Mouse (Mus musculus): Measurements from ENCODE around the gene Krt80. TPM values are rescaled to one million over a fixed set of nuclear protein-coding genes. Genes with fewer than 3 reads are reported as not detected.
A peak's percentile ranks its signal among the peaks of the same experiment; 100 is the strongest.

Krt80 gene
- polyA plus RNA-seq, 1 experiment from 2014 or later, result not detected

DNA sequence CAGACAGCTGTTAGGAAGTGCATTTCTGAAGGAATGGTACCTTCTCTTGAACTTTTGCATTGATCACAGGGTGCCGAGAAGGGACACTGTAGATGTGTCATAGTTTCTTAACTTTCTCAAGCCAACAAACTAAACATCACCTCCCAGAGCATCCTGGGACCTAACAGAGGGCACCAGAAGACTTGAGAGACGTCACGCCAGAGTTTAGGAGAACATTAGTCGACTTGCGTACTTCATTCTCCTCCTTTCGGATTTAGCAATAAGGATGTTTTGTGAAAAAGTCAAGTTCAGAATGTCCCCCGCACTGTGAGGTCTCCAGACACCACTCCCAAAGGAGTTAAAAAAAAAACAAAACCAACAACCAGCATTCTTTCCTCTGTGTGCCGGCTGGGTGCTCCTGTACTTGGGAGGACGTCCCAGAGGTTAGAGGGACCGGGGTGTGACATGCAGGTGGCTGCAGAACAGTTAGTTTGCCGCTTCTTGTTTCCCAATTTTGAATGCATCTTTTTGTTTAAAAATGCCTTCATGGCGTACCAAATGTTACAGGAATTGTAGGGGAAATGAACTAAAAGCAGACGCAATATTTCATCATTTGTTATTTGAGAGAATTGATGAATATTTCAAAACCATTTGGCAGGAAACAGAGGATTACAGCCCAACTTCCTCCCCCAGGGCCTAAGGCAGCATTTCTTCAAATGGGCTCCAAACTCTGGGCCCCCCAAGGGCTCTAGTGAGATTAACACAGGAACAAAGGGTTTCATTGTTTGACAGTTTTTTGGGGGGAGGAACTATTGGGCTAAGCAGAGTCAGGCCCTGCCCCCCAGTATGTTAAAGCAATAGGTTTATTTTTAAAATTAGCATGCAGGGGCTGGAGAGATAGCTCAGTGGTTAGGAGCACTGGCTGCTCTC is 61.3 kb downstream of the Krt80 start:
- no peaks in the 10 kb centered on the region for H3K36me3 ChIP-seq (replicated peaks; ENCODE audit: control insufficient read depth, insufficient read depth, low read depth, low read length)
- no peak overlapping the region for H3K27ac ChIP-seq (replicated peaks; ENCODE audit: low read depth, low read length)
- H3K9ac ChIP-seq (replicated peaks; ENCODE audit: low read length), result no peak overlapping the region
- ATAC-seq (replicated peaks; ENCODE audit: insufficient number of reproducible peaks, low FRiP score, low TSS enrichment, low read depth) (no peak), DNase-seq (ENCODE audit: low spot score) (peak; percentile 27)
- no peak overlapping the region for H3K4me3 ChIP-seq (ENCODE audit: low read depth, low read length)
- 50% methylated on average over 13 of the region's 13 CpGs for WGBS
- H3K9me3 ChIP-seq (replicated peaks; ENCODE audit: control insufficient read depth, low read length), result no peaks in the 10 kb centered on the region
- no peak overlapping the region for H3K4me2 ChIP-seq (ENCODE audit: low read depth, low read length)
- H3K4me1 ChIP-seq (ENCODE audit: control insufficient read depth, insufficient read depth, low read length), result no peaks in the 10 kb centered on the region
- H3K27me3 ChIP-seq (ENCODE audit: control insufficient read depth, insufficient read depth, low read length), result no peaks in the 10 kb centered on the region

- Histone ChIP-seq H3K27me3 (ENCODE audit: control insufficient read depth, insufficient read depth, low read length) (no peaks in the 10 kb centered on the region), H3K4me1 (ENCODE audit: control insufficient read depth, insufficient read depth, low read length) (no peaks in the 10 kb centered on the region), H3K4me2 (ENCODE audit: low read depth, low read length) (no peak overlapping the region), H3K27ac (replicated peaks; ENCODE audit: low read depth, low read length) (no peak overlapping the region), H3K9me3 (replicated peaks; ENCODE audit: control insufficient read depth, low read length) (no peaks in the 10 kb centered on the region), H3K36me3 (replicated peaks; ENCODE audit: control insufficient read depth, insufficient read depth, low read depth, low read length) (no peaks in the 10 kb centered on the region), H3K9ac (replicated peaks; ENCODE audit: low read length) (no peak overlapping the region), H3K4me3 (ENCODE audit: low read depth, low read length) (no peak overlapping the region)
- DNase-seq (ENCODE audit: low spot score), result no peak
- WGBS, result 92% methylated on average over 4 of the region's 4 CpGs
- no peak for ATAC-seq (replicated peaks; ENCODE audit: insufficient number of reproducible peaks, low FRiP score, low TSS enrichment, low read depth)
Measured at GRCm38 (mm10) chr15:101306459-101306858, 63.5 kb downstream of the Krt80 start.

DNA sequence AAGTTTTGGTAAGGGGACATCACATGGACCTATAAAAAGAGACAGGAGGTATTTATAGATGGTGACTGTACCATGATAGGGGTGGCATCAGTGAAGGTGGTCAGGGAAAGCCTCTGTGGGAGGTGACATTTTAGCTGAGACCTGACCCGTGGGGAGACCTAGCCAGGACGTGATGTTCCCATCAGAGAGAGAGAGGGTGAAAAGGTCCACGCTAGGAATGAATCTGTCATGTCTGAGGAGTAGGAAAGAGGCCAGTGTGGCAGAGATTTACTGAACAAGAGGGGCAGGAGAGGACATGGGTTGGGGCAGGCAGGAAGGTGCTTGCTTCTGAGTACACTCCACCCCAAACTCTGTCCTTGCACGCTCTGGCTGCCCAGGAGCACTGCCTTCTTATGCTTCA is 66.1 kb downstream of the Krt80 start:
- Histone ChIP-seq H3K4me3 (ENCODE audit: low read depth, low read length) (no peak overlapping the region), H3K4me2 (ENCODE audit: low read depth, low read length) (no peak overlapping the region), H3K27ac (replicated peaks; ENCODE audit: low read depth, low read length) (no peak overlapping the region), H3K36me3 (replicated peaks; ENCODE audit: control insufficient read depth, insufficient read depth, low read depth, low read length) (no peaks in the 10 kb centered on the region), H3K27me3 (ENCODE audit: control insufficient read depth, insufficient read depth, low read length) (no peaks in the 10 kb centered on the region), H3K9me3 (replicated peaks; ENCODE audit: control insufficient read depth, low read length) (no peaks in the 10 kb centered on the region), H3K9ac (replicated peaks; ENCODE audit: low read length) (no peak overlapping the region), H3K4me1 (ENCODE audit: control insufficient read depth, insufficient read depth, low read length) (no peaks in the 10 kb centered on the region)
- no peak for DNase-seq (ENCODE audit: low spot score)
- ATAC-seq (replicated peaks; ENCODE audit: insufficient number of reproducible peaks, low FRiP score, low TSS enrichment, low read depth), result no peak
- 78% methylated on average over 4 of the region's 4 CpGs for whole genome bisulfite sequencing

DNA sequence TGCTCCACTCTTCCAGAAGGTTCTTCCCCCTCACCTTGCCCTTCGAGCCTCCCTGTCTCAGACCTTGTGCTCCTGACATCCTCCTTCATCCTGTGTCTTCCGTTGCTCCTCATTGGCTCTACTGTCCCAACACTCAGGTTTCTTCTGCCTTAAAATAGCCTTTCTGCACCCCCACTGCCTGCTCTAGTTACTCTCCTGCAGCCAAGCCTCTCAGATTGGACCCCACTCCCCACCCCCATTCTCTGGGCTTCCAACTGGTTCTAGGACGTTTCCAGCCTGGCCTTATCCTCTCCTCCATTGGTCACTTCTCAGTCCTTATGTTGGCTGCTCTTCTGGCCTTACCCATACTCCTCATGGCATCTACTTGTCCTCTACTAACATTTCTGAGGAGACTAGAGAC is 67.8 kb downstream of the Krt80 start:
- DNase-seq (ENCODE audit: low spot score) (no peak), ATAC-seq (replicated peaks; ENCODE audit: insufficient number of reproducible peaks, low FRiP score, low TSS enrichment, low read depth) (no peak)
- no peak overlapping the region for H3K4me3 ChIP-seq (ENCODE audit: low read depth, low read length)
- no peak overlapping the region for H3K4me2 ChIP-seq (ENCODE audit: low read depth, low read length)
- H3K9me3 ChIP-seq (replicated peaks; ENCODE audit: control insufficient read depth, low read length), result no peaks in the 10 kb centered on the region
- 78% methylated on average over 3 of the region's 3 CpGs for WGBS
- no peaks in the 10 kb centered on the region for H3K36me3 ChIP-seq (replicated peaks; ENCODE audit: control insufficient read depth, insufficient read depth, low read depth, low read length)
- H3K4me1 ChIP-seq (ENCODE audit: control insufficient read depth, insufficient read depth, low read length), result no peaks in the 10 kb centered on the region
- no peak overlapping the region for H3K27ac ChIP-seq (replicated peaks; ENCODE audit: low read depth, low read length)
- no peak overlapping the region for H3K9ac ChIP-seq (replicated peaks; ENCODE audit: low read length)
- H3K27me3 ChIP-seq (ENCODE audit: control insufficient read depth, insufficient read depth, low read length), result no peaks in the 10 kb centered on the region

- Histone ChIP-seq H3K9ac (replicated peaks; ENCODE audit: low read length) (no peak overlapping the region), H3K36me3 (replicated peaks; ENCODE audit: control insufficient read depth, insufficient read depth, low read depth, low read length) (no peaks in the 10 kb centered on the region), H3K4me1 (ENCODE audit: control insufficient read depth, insufficient read depth, low read length) (no peaks in the 10 kb centered on the region), H3K4me3 (ENCODE audit: low read depth, low read length) (no peak overlapping the region), H3K27ac (replicated peaks; ENCODE audit: low read depth, low read length) (no peak overlapping the region), H3K27me3 (ENCODE audit: control insufficient read depth, insufficient read depth, low read length) (no peaks in the 10 kb centered on the region), H3K9me3 (replicated peaks; ENCODE audit: control insufficient read depth, low read length) (no peaks in the 10 kb centered on the region), H3K4me2 (ENCODE audit: low read depth, low read length) (no peak overlapping the region)
- WGBS, result 76% methylated on average over 6 of the region's 6 CpGs
- DNase-seq (ENCODE audit: low spot score), result no peak
- ATAC-seq (replicated peaks; ENCODE audit: insufficient number of reproducible peaks, low FRiP score, low TSS enrichment, low read depth), result no peak
Measured at GRCm38 (mm10) chr15:101300128-101300527, 69.8 kb downstream of the Krt80 start.

GRCm38 (mm10) chr15:101299480-101299960 is 70.4 kb downstream of the Krt80 start:
- Histone ChIP-seq H3K4me3 (ENCODE audit: low read depth, low read length) (no peak overlapping the region), H3K4me1 (ENCODE audit: control insufficient read depth, insufficient read depth, low read length) (no peaks in the 10 kb centered on the region), H3K9ac (replicated peaks; ENCODE audit: low read length) (no peak overlapping the region), H3K9me3 (replicated peaks; ENCODE audit: control insufficient read depth, low read length) (no peaks in the 10 kb centered on the region), H3K4me2 (ENCODE audit: low read depth, low read length) (no peak overlapping the region), H3K27ac (replicated peaks; ENCODE audit: low read depth, low read length) (no peak overlapping the region), H3K36me3 (replicated peaks; ENCODE audit: control insufficient read depth, insufficient read depth, low read depth, low read length) (no peaks in the 10 kb centered on the region), H3K27me3 (ENCODE audit: control insufficient read depth, insufficient read depth, low read length) (no peaks in the 10 kb centered on the region)
- DNase-seq (ENCODE audit: low spot score), result no peak
- no peak for ATAC-seq (replicated peaks; ENCODE audit: insufficient number of reproducible peaks, low FRiP score, low TSS enrichment, low read depth)
- 82% methylated on average over 14 of the region's 14 CpGs for WGBS

- Histone ChIP-seq H3K4me3 (ENCODE audit: low read depth, low read length) (no peak overlapping the region), H3K27ac (replicated peaks; ENCODE audit: low read depth, low read length) (no peak overlapping the region), H3K4me2 (ENCODE audit: low read depth, low read length) (peak overlapping the region; percentile 3; the same call in 1 of the 2 replicates)
Measured at GRCm38 (mm10) chr15:101298550-101298949, 71.4 kb downstream of the Krt80 start.

GRCm38 (mm10) chr15:101297988-101298387 is 72.0 kb downstream of the Krt80 start:
- 37% methylated on average over 7 of the region's 7 CpGs for WGBS
- Histone ChIP-seq H3K9ac (replicated peaks; ENCODE audit: low read length) (no peak overlapping the region; the same call in 1 of the 2 replicates), H3K27ac (replicated peaks; ENCODE audit: low read depth, low read length) (no peak overlapping the region), H3K9me3 (replicated peaks; ENCODE audit: control insufficient read depth, low read length) (no peaks in the 10 kb centered on the region), H3K36me3 (replicated peaks; ENCODE audit: control insufficient read depth, insufficient read depth, low read depth, low read length) (no peaks in the 10 kb centered on the region), H3K4me2 (ENCODE audit: low read depth, low read length) (no peak overlapping the region; the same call in 1 of the 2 replicates), H3K4me1 (ENCODE audit: control insufficient read depth, insufficient read depth, low read length) (no peaks in the 10 kb centered on the region), H3K27me3 (ENCODE audit: control insufficient read depth, insufficient read depth, low read length) (no peaks in the 10 kb centered on the region), H3K4me3 (ENCODE audit: low read depth, low read length) (no peak overlapping the region)
- no peak for DNase-seq (ENCODE audit: low spot score)
- ATAC-seq (replicated peaks; ENCODE audit: insufficient number of reproducible peaks, low FRiP score, low TSS enrichment, low read depth), result no peak

More at GRCm38 (mm10) chr15:101298550-101298949, 71.4 kb downstream of the Krt80 start:
- WGBS, result 12% methylated on average over 7 of the region's 7 CpGs
- ATAC-seq (replicated peaks; ENCODE audit: insufficient number of reproducible peaks, low FRiP score, low TSS enrichment, low read depth) (no peak), DNase-seq (ENCODE audit: low spot score) (peak; percentile 73)
- H3K9ac ChIP-seq (replicated peaks; ENCODE audit: low read length), result peak overlapping the region; percentile 39; the same call in 1 of the 2 replicates
- H3K36me3 ChIP-seq (replicated peaks; ENCODE audit: control insufficient read depth, insufficient read depth, low read depth, low read length), result no peaks in the 10 kb centered on the region
- H3K4me1 ChIP-seq (ENCODE audit: control insufficient read depth, insufficient read depth, low read length), result no peaks in the 10 kb centered on the region
- no peaks in the 10 kb centered on the region for H3K27me3 ChIP-seq (ENCODE audit: control insufficient read depth, insufficient read depth, low read length)
- no peaks in the 10 kb centered on the region for H3K9me3 ChIP-seq (replicated peaks; ENCODE audit: control insufficient read depth, low read length)
